Mouse (Mus musculus) urinary bladder, postnatal 4 days (tissue): ENCODE results near the gene Nav2.

Experiments used
- DNase-seq, 2 experiments: peaks; one replicate each; pipeline ENCODE4 v3.0.0; 2021 to 2022; ENCODE audit warnings: low spot score in 2 of 2

Nav2 gene

DNA sequence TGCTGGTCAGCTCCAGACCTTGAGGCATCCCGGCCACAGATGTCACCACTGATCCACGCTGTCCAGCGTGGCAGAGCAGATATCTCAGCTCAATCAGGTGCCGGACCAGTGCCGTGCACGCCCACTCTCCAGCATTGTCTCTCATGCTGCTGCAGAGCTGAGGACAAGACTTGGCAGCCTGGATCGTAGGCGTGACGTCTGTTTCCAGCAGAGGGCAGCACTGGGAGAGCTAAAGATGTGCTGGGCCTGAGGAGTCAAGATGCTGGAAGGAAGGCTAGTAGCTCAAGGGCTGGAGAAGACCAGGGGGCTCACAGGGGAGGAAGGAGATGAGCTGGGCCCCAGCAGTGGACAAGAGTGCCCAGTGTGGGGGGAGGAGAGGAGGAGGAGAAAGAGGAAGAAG is 341.5 kb downstream of the Nav2 start:
- peak; percentile 70 to 86 for DNase-seq

DNA sequence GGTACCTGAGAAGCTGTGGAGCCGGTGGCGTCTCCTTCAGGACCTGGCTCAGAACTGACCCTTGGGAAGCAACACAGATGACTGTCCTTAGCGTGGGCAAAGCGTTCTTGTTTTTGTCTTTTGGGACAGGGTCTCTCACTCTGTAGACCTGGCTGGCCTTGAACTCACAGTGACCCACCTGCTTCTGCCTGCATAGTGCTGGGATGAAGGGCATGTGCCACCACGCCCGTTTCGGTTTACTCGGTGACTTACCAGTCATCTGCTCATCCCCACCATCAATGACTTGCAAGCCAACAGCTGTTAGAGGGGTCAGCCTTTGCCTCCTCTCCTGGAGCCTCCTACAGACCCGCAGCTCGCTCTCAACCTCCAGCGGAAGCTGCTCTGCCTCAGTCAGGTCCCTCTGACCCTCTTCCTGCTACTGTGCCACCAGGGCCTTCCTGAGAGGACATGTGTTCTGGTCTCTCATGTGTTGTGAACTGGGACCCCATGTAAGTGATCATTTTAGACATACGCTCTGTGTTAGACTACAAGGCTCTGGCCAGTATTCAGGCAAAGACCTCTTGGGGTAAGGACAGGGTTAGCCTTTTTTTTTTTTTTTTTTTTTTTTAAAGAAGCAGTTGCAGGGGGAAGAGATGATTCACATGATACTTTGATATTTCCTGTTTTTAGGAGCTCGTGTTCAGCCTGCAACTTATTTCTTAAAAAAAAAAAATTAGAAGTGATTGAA is 342.2 kb downstream of the Nav2 start:
- no peak for DNase-seq

DNA sequence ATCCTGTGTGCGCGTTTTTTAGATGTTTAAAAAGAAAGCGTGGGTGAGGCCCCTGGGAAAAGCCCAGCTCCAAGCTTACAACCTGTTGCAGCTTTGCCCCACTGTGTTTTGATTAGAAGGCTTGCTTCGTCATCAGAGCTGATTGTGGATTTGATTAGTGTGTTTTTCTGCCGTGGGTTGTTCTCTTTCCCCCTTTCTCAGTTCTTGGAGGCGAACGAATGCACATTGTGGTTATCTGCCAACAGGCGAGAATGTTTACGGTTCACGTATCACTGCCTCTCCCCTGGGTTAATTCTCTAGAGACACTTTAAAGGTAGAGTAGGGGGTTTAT is 342.8 kb downstream of the Nav2 start:
- DNase-seq = no peak

DNA sequence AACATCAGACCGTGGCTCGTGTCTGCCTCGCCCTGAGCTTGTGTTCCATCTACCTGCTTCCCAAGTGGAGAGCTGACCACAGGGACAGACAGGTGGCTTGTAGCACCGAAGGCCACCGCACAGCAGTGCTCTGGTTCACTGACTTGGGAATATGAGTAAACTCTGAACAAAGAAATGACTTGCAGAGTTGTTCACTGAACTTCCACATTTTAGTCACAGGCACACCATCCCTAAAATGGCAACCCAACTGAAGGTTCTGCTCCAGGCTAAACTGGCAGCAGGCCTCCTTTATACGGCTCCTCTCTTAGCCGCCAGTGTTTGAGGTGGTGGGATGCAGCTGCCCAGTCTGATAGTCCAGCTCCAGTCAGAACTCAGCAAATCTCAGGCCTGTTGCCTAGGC is 343.9 kb downstream of the Nav2 start:
- no peak for DNase-seq

DNA sequence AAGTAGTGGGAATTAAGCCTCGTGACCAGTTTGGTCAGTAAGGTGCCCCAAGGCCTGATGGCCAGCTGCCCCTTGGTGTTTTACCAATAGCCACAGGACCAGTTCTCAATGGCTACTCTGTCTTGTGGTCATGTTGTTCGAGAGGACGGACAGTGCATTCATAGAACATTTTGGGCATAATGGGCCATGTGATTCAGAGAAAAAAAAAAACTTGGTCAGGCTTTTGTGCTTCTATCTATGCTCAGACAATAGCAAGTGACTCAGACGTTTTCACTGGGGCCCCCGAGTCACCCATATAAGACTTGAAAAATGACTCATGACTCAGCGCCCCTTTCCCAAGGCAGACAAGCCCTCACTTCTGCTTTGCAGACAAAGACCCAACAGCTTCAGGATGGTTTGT is 344.4 kb downstream of the Nav2 start:
- no peak for DNase-seq

DNA sequence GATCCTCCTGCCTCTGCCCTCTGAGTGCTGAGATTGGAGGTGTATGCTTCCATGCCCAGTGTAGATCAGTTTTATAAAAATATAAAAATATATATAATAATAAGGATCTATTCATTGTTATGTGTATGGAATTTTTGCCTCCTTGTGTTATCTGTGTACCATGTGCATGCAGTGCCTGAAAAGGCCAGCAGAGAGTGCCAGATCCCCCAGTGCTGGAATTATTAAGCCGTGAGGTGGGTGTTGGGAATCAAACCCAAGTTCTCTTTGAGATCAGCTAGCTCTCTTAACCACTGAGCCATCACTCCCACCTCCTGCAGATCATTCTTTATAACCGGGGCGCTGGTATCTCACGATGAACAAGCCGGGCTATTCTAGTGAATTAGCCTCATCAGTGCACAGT is 346.5 kb downstream of the Nav2 start:
- DNase-seq = no peak

DNA sequence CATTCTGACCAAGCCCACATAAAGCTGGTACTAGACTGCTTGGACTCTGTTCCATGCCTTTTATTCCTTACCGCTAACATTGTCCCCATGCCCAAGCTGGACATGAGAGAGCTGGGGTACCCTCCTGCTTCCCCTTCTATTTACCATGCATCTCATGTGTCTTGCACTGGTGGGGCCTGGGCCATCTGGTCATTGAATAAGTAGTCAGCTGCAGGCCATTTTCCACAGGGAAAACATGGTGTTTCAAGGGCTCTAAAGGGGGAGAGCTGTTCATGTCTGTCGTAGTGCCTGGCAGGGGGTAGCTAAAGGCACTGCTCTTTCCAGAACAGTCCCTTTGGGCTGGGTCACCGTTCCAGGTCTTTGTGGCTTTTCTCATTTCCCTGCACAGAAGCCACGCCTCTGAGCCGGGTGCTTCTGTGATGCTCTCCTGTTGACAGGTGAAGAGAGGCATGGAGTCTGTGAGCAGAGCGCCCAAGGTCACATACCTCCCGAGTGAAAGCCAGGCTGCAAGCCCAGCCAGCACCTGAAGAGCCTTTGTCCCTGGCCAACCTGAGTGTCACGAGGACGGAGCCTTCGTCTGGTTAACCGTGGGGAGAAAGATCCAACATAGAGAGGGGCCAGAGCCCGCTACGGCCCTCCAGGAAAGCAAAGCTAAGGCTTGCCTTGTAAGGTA is 348.9 kb downstream of the Nav2 start:
- DNase-seq = no peak

DNA sequence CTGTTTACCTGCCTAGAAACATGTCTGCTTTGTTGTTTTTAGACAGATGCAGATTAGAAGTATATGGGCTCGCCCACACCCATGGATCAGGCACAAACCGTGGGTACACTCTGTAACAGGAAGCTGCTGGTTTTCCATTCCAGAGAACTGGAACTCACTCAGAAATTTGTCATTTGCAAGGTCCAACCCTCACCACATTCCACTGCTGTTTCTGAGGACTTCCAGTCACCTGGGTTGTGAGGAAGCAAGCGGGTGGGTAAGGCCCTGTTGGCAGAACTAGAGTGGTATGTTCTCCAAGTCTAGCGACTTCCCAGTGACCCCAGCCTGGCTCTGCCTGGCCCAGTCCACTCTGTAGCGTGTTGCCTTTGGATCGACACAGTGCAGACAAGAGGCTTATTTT is 349.6 kb downstream of the Nav2 start:
- no peak for DNase-seq

DNA sequence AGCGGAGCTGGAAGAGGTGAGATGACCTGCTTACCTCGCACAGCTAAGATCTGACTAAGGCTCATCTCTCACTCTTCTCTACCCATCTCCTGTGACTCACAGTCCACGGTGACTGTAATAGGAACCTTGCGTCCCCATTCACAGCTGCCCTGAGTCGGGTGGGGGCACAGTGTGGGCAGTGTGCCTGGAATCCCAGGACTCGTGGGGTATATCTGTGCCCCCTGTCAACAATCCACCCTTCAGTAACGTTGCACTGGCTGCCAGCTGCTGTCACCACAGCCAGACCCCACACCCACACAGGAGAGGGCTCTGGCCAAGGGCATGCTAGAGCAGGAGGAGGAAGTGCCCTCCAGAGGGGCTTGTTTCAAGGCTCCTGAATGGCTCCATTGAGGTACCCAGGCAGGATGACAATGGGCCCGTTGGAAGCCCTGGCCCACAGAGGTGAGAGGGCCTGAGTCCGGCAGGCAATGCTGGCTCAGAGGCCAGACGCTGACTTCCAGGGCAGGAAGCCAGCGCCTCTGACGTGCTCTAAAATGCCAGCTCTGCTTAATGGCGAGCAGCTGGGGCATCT is 353.5 kb downstream of the Nav2 start:
- no peak for DNase-seq

DNA sequence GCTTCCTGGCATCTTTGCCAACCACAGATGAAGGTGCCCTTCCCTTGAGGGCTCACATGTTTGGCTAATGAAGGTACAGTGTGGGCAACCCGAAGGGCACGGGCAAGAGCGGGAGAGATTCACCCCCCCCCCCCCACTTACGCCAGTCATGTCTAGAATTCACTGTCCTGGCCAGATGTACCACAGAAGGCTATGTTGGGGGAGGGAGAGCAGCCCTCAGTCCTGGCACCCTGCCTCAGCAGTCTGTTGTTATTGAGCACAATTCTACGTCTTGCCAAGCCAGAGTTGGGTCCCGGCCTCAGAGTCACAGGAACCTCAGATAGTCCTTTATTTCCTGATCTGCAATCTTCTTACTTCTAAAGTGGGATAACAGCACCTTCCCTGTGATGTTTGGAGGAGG is 357.9 kb downstream of the Nav2 start:
- DNase-seq = no peak

DNA sequence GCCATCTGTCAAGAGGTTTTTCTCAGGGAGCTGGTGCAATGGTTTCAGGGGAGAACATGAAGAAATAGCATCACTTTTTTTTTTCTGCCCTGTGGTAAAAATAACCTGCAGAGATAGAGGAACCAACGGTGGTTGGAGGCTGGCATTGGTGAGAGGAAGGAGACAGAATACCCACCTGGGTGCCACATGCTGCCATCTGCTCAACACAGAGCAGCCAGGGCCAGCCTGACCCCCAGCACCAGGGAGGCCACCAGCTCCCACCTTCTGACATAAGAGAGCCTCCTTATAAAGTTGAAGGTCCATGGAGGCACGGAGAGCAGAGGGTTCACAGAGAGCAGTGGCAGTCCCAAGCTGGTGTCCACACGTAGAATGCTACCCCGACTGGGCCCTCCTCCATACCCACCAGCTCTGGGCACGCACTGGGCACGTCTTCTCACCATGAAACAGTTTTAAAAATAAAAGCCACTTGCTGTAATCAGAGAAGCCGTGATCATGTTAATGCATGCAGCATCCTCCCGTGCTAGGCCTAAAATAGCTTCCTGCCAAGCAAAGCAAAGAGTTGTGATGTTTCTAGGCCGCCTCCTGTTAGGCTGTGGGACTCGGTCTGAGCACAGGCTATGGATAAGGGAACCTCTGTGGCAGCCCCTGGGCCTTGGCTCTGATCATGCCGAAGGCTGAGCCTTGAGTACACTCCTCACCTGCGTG is 359.3 kb downstream of the Nav2 start:
- no peak for DNase-seq

DNA sequence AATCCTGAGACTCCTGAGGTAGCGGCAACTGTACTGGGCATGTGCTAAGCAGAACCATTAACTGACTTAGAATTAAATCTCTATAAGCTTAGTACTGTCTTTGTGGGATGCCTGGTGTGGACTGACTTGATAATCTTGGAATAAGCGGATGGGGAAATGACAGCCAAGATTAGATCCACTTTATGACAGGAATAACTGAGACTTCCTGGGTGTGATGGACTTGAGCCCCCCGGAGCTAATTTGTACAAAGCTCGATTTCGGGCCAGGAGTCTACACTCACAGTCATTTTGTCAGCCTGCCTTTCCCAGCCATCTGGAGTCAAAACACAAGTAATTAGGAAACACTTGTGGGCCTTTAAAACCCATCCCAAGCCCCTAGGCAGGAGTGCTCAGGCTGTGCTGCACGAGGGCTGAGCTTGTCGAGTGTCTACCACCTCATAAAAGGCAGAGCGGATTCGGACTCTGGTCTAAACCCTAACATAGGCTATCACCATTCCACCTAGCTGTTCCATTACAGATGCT is 359.9 kb downstream of the Nav2 start:
- no peak for DNase-seq

DNA sequence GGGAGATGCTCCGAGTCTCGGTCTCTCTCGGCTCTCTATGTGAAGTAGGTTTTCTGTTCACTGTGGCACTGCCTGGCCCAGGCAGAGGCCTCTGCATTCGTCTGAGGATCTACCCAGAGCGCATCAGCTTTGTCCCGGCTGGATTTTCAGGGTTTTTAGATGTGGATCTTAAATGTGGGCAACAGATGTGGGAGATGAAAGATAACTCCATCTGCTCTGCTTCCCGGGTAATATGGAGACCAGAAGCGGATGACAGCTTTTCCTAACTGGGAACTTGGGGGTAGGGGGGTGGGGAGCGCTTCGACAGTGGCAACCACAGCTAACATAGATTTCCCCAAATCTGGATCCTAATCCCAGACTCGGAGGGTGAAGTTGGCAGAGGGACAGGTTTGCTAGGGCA is 362.3 kb downstream of the Nav2 start:
- DNase-seq = no peak

DNA sequence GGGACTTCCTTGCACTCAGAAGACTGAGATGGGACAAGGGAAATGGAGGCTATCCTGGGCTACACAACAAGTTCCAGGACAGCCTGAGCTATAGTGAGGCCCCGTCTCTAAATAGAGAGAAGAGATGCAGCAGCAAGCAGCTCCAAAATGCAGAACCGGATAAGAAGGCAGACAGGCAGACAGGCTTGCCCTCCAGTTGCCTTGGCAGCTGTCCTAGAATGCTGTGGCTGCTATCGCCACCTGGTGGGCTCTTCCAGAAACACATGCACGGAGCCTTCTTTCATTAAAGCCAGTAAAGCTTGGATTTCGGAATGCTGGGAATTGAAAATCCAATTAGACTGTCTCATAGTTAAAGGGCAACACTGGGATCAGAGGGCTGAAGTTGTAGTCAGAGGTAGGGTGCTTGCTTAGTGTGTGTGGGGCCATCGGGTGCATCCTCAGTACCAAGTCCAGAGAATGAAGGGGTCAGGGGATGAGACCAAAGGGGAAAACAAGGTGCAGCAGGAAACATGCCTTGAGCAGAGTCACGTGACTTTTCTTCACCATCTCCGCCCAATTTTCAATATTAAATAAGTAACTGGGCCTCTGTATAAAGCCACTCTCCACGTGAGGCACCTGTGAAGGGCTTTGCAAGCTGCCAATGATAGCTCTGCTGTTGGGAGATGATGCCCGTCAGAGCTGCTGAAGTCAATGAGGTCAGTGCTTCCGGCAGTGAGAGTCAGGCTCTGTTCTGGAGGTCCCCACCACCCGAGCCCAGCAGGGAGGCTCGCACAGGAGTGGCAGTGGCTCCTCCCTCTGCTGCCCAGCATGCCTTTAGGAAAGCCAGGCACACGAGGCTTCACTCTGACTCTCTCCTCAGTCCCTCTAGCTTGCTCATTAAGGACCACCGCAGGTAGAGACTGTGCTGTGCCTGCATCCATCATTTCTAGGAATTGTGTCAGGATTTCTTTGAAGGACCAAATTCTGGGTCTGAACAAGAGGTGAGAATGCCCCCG is 364.2 kb downstream of the Nav2 start:
- peak; percentile 63 to 75 for DNase-seq

DNA sequence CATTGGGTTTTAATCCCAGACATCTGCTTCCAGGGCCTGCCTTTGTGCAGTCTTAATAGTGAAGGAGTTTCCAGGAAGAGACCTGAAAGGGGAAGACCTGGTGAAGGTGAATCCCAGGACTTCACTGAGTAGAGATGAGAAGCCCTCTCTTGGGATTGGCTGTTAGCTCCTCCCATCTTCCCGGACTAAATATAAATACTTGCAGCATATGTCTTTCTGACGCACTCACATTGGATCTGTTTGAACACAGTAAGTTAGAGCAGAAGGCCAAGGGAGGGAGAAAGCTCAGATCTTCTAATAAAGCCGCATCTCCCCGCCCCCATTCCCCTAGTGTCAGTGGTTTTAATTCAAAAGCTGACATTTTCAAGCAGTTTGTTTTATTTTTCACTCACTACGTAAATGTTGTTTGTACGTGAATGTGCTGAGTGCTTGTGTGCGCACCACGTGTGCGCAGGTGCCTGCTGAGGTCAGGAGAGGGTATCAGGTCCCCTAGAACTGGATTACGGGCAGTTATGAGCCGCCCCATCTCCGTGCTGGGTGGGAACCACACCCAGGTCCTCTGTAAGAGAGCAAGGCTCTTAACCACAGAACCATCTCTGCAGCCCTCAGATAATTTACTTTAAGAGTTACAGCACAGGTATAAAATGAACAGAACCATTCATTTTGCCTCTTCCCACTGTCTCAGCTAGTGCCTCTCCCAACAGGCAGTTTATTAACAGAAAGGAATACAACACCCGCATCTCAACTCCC is 365.6 kb downstream of the Nav2 start:
- DNase-seq = no peak

DNA sequence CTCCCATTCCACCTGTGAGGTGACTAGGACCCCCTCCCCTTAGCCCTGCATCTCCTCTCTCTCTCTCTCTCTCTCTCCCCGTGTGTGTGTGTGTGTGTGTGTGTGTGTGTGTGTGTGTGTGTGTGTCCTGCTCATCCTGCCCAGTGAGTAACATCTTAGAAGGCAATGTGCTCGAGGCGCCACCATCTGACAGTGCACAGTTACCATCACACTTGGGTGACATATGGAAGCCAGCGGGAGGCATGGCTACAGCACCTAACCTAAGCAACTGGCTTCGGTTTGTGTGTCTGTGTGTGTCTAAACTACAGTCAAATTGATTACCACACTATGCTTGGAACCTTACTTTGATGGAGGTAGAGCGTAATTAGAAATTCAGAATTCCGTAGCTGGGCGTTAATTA is 366.2 kb downstream of the Nav2 start:
- DNase-seq = no peak

DNA sequence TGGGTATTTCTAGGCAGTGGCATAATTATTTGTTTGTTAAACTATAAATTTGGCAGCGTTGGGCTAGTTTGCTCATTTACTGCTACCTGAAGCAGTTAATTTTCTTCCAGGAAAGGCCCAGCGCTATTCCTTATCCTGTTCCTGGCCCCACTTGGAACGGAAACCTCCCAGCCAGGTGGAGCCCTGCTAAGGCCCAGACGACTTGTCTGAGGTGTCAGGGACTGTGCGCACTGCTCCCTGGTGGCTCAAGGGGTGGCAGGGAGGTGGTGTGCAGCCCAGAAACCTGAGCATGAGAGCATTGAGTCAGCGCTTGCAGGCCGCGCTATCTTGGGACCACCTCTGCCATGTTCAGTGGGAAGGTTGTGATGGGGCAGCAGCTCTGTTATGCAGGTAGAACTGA is 367.6 kb downstream of the Nav2 start:
- no peak for DNase-seq

DNA sequence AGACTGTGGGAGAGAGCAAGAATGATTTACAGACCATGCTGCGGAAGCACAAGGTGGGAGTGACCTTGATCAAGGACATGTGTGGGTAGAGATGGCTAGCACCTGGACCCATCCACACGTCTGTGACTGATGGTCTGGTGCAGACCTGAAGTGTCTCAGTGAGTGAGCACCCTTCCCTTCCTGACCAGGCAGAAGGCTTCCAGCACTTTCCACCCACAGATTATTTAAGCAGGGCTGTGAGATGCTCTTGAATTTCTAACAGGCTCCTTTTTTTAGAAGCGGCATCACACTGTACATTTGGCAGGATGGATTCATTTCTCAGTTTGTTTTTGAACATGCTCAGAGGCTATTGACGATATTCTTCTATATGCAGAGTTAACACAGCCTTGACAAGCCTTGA is 369.2 kb downstream of the Nav2 start:
- no peak for DNase-seq

DNA sequence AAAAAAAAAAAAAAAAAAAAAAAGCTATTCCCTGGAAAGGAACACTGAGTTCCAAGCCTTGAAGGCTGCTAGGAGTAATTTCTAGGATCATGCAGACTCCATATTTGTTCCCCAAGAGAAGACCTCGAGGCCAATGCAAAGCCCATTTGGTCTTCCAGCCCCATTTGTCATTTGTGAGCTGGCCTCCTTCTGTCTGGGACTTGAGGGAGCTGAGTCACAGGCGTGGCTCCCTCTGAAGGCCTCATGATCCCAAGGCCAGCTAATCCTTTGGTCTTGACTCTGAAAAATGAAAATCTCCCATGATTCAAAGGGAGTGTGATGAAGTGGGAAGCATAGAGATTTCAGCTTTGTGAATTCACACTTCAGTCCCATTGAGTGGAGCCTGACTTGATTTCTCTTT is 370.0 kb downstream of the Nav2 start:
- DNase-seq = no peak

DNA sequence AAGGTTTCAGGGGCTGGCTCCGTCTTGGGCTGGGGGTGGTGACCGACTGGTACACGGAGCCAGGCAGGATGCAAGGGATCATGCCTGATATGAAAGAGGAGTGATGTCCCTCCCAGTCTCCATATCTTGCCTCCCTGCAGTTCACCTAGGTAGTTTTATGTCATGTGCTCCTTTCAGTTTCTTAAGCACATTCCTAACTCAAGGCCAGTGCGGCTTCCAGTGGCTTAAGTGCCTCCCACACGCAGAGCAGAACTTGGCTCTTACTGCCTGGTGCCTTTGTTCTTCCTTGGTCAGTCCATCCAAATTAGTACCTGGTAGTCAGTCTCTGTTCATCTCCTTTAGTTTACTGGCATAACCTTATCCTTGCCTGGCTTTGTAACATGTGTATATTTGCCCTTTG is 371.9 kb downstream of the Nav2 start:
- no peak for DNase-seq

DNA sequence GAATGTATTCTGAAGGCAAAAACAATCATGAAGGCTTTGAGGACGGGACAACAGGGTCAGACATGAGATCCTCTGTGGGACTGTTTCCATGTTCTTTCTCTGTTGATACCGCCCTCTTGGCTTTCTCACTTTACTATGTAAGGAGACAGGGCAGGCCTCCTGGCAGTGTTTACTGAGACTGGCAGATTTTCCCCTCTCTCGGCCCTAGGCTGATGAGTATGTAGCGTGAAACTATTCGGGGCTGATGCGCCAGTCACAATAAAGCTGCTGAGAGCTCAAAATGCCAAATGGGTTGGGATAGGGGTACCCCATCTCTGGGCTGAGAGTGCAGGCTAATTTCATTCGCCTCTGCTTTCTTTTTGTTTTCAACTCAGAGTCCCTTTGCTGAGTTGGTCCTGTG is 373.9 kb downstream of the Nav2 start:
- DNase-seq = no peak
